Mouse (Mus musculus): ENCODE results near the gene Vmn1r116.
"Not testable (repeated sequence)": the region's sequence is repeated elsewhere in the genome, so short reads cannot be mapped to it uniquely, and the experiment has no call there.

Gene Vmn1r116

GRCm38 (mm10) chr7:20871956-20872355 lies at the start of gene Vmn1r116:
Vmn1r116 (plus strand) TSS chr7:20872256.
- H3K4me3 ChIP-seq (replicated peaks; ENCODE audit: low read length); H3K36me3 ChIP-seq (ENCODE audit: insufficient read depth, low read length); H3K9me3 ChIP-seq (ENCODE audit: low read length); H3K4me1 ChIP-seq (replicated peaks; ENCODE audit: low read depth, low read length); H3K27me3 ChIP-seq (ENCODE audit: insufficient read depth, low read length): not testable (repeated sequence)

DNA sequence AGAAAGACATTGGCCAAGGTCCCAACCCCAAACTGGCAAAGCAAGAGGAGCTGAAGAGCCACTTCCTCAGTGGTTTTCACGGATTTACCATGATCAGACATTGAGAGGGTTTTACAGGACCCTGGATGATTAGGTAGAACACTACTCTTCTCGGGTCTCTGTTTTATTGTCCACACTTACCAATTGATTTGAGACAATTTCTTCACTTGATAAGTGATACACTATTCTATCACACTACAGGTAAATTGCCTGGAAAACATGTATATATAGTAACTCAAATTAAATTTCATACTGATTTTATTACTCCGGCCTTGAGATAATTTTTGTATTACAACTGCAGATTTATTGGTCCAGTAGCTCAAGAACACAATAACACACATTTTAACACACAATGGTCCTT lies 27.2 kb upstream of the Vmn1r116 start, which contains the start of gene Vmn1r115:
Vmn1r115 (minus strand) TSS at position 101 of the 400 bp plus-strand sequence.
- H3K4me3 ChIP-seq (replicated peaks; ENCODE audit: low read length); H3K27me3 ChIP-seq (ENCODE audit: insufficient read depth, low read length); H3K9me3 ChIP-seq (ENCODE audit: low read length); H3K36me3 ChIP-seq (ENCODE audit: insufficient read depth, low read length); H3K4me1 ChIP-seq (replicated peaks; ENCODE audit: low read depth, low read length): not testable (repeated sequence)

GRCm38 (mm10) chr7:20884021-20884420 lies 12.0 kb downstream of the Vmn1r116 start, which contains the start of gene Vmn1r117:
Vmn1r117 (minus strand) TSS chr7:20884121.
- H3K9me3 ChIP-seq (ENCODE audit: low read length); H3K36me3 ChIP-seq (ENCODE audit: insufficient read depth, low read length); H3K4me1 ChIP-seq (replicated peaks; ENCODE audit: low read depth, low read length); H3K4me3 ChIP-seq (replicated peaks; ENCODE audit: low read length); H3K27me3 ChIP-seq (ENCODE audit: insufficient read depth, low read length): not testable (repeated sequence)

DNA sequence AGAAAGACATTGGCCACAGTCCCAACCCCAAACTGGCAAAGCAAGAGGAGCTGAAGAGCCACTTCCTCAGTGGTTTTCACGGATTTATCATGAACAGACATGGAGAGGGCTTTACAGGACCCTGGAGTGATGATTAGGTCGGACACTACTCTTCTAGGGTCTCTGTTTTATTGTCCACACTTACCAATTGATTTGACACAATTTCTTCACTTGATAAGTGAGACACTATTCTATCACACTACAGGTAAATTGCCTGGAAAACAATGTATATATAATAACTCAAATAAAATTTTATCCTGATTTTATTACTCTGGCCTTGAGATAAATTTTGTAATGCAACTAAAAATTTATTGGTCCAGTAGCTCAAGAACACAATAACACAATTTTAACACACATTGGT lies 40.2 kb downstream of the Vmn1r116 start, which contains the start of gene Vmn1r118:
Vmn1r118 (minus strand) TSS at position 101 of the 400 bp plus-strand sequence.
- H3K4me3 ChIP-seq (replicated peaks; ENCODE audit: low read length); H3K36me3 ChIP-seq (ENCODE audit: insufficient read depth, low read length); H3K9me3 ChIP-seq (ENCODE audit: low read length); H3K27me3 ChIP-seq (ENCODE audit: insufficient read depth, low read length); H3K4me1 ChIP-seq (replicated peaks; ENCODE audit: low read depth, low read length): not testable (repeated sequence)
